ENCODE assay signal across 7 mouse cellular contexts in genomic region chr4:155721668-155722083, GRCm38 (mm10). TPM values are rescaled to one million over a fixed set of nuclear protein-coding genes. Genes with fewer than 3 reads are reported as not detected.
DNase-seq lines count a peak whose midpoint lies in the region.

No protein-coding gene starts in this region.

- intact Hi-C loops in left cerebral cortex, postnatal 4 days (cut with DNase I): no loop called here
- intact Hi-C loops in left cerebral cortex, postnatal 25 days (cut with DNase I): loop anchor here (5.0 kb wide), 1 partner anchor 51 kb away; the partner anchor contains the start of gene Vwa1

- peak; percentile 27 for DNase-seq in left cerebral cortex, postnatal 4 days
- DNase-seq in left cerebral cortex, postnatal 25 days (ENCODE audit: low spot score in 2 of 2): no peak
- DNase-seq in MN1 (ENCODE audit: low spot score): peak; percentile 35
- peak; percentile 51 to 60 for DNase-seq in cerebellum, postnatal 36 days
- DNase-seq in kidney, postnatal 25 days: peak; percentile 24 to 42
- peak; percentile 32 for DNase-seq in thymus, postnatal 0 days (ENCODE audit: low spot score)
- no peak for DNase-seq in layer of hippocampus, adult 9-11 months

RNA-seq across cellular contexts. Expression of gene Tmem240, which starts 12.9 kb away (rescaled TPM):
- 10 to 100 TPM; 41.0 to 44.8 TPM for total RNA-seq in left cerebral cortex, postnatal 4 days (2021)
- total RNA-seq in left cerebral cortex, postnatal 25 days (2021): 10 to 100 TPM; 58.0 to 61.9 TPM
- 1.1 and 1.4 TPM in 2 replicates for polyA plus RNA-seq in thymus, postnatal 0 days (2015; fragmentation: Nextera tagmentation; extraction: Ambion mirVana)

RNA-seq across cellular contexts. Expression of gene Ssu72, which starts 17.1 kb away (rescaled TPM):
- 10 to 100 TPM; 82.1 to 83.7 TPM for total RNA-seq in left cerebral cortex, postnatal 4 days (2021)
- 10 to 100 TPM; 93.3 to 98.2 TPM for total RNA-seq in left cerebral cortex, postnatal 25 days (2021)
- 194 and 202 TPM in 2 replicates for polyA plus RNA-seq in thymus, postnatal 0 days (2015; fragmentation: Nextera tagmentation; extraction: Ambion mirVana)

RNA-seq across cellular contexts. Expression of gene Fndc10, which starts 27.5 kb away (rescaled TPM):
- 10 to 100 TPM; 20.3 to 22.0 TPM for total RNA-seq in left cerebral cortex, postnatal 4 days (2021)
- 10 to 100 TPM; 26.5 to 29.2 TPM for total RNA-seq in left cerebral cortex, postnatal 25 days (2021)
- polyA plus RNA-seq in thymus, postnatal 0 days (2015; fragmentation: Nextera tagmentation; extraction: Ambion mirVana): 4.4 and 5.2 TPM in 2 replicates

RNA-seq across cellular contexts. Expression of gene Atad3a, which starts 39.2 kb away (rescaled TPM):
- total RNA-seq in left cerebral cortex, postnatal 4 days (2021): 10 to 100 TPM; 64.8 to 69.8 TPM
- total RNA-seq in left cerebral cortex, postnatal 25 days (2021): 10 to 100 TPM; 44.0 to 52.3 TPM
- polyA plus RNA-seq in thymus, postnatal 0 days (2015; fragmentation: Nextera tagmentation; extraction: Ambion mirVana): 61.6 and 63.9 TPM in 2 replicates

RNA-seq across cellular contexts. Expression of gene Mib2, which starts 52.7 kb away (rescaled TPM):
- total RNA-seq in left cerebral cortex, postnatal 4 days (2021): 100 to 1,000 TPM in 1 of 2 experiments, 10 to 100 TPM in 1; 91.0 to 105 TPM
- total RNA-seq in left cerebral cortex, postnatal 25 days (2021): 100 to 1,000 TPM; 112 to 113 TPM
- polyA plus RNA-seq in thymus, postnatal 0 days (2015; fragmentation: Nextera tagmentation; extraction: Ambion mirVana): 14.2 and 14.4 TPM in 2 replicates

Comparison
In these comparisons a context has a peak if more than half of its experiments do, and no peak if none do; other contexts are left out.
1. DNase-seq: peak in left cerebral cortex, postnatal 4 days (single experiment), MN1 (single experiment), cerebellum, postnatal 36 days (2 of 2), kidney, postnatal 25 days (2 of 2) and thymus, postnatal 0 days (single experiment); none in left cerebral cortex, postnatal 25 days (0 of 2) and layer of hippocampus, adult 9-11 months (single experiment).